Mouse (Mus musculus) splenic B cell, adult 2 months (primary cell): Measurements from ENCODE around the gene Rhog.
"Not testable (repeated sequence)": the region's sequence is repeated elsewhere in the genome, so short reads cannot be mapped to it uniquely, and the experiment has no call there.

Source experiments
- DNase-seq: peaks from one replicate; pipeline ENCODE4 v3.0.0-alpha.2; 2011; ENCODE audit warnings: low read depth, low spot score
- H3K27me3 ChIP-seq: 2 replicates; pipeline ENCODE4 v1.6.1; 2012; ENCODE audit warnings: mild to moderate bottlenecking, low read length, moderate library complexity, mixed read lengths; ENCODE audit not compliant: control insufficient read depth, poor library complexity, insufficient read depth, severe bottlenecking
- H3K36me3 ChIP-seq: 2 replicates; pipeline ENCODE4 v1.6.1; 2012; ENCODE audit warnings: mild to moderate bottlenecking, low read length, moderate library complexity, mixed read lengths; ENCODE audit not compliant: control insufficient read depth, poor library complexity, insufficient read depth, severe bottlenecking

Gene Rhog

GRCm38 (mm10) chr7:102255954-102256353, at the start of gene Rhog:
Rhog (minus strand) TSS chr7:102256054.
- DNase-seq, result no peak
- no peaks in the 10 kb centered on the region for H3K36me3 ChIP-seq
- H3K27me3 ChIP-seq, result no peaks in the 10 kb centered on the region

GRCm38 (mm10) chr7:102305596-102305995, 49.7 kb upstream of the Rhog start:
- Histone ChIP-seq H3K27me3 (no peaks in the 10 kb centered on the region), H3K36me3 (no peaks in the 10 kb centered on the region)
- DNase-seq, result no peak

- no peak for DNase-seq
- Histone ChIP-seq H3K27me3 (no peaks in the 10 kb centered on the region), H3K36me3 (no peaks in the 10 kb centered on the region)
Observed at GRCm38 (mm10) chr7:102302471-102302870, 46.6 kb upstream of the Rhog start.

- Histone ChIP-seq H3K27me3 (no peaks in the 10 kb centered on the region), H3K36me3 (no peaks in the 10 kb centered on the region)
- no peak for DNase-seq
Observed at GRCm38 (mm10) chr7:102300761-102301160, 44.9 kb upstream of the Rhog start.

GRCm38 (mm10) chr7:102293234-102293633, 37.4 kb upstream of the Rhog start:
- H3K36me3 ChIP-seq, result no peaks in the 10 kb centered on the region
- no peak for DNase-seq

GRCm38 (mm10) chr7:102292228-102292627, 36.4 kb upstream of the Rhog start:
- no peak for DNase-seq
- Histone ChIP-seq H3K36me3 (no peaks in the 10 kb centered on the region), H3K27me3 (no peaks in the 10 kb centered on the region)

More at GRCm38 (mm10) chr7:102293234-102293633, 37.4 kb upstream of the Rhog start:
- H3K27me3 ChIP-seq, result no peaks in the 10 kb centered on the region

- Histone ChIP-seq H3K27me3 (no peaks in the 10 kb centered on the region), H3K36me3 (no peaks in the 10 kb centered on the region)
- DNase-seq, result no peak
Observed at GRCm38 (mm10) chr7:102289466-102289865, 33.6 kb upstream of the Rhog start.

- no peaks in the 10 kb centered on the region for H3K27me3 ChIP-seq
- no peaks in the 10 kb centered on the region for H3K36me3 ChIP-seq
Observed at GRCm38 (mm10) chr7:102282261-102282660, 26.4 kb upstream of the Rhog start.

GRCm38 (mm10) chr7:102281403-102281802, 25.5 kb upstream of the Rhog start:
- no peak for DNase-seq
- Histone ChIP-seq H3K36me3 (no peaks in the 10 kb centered on the region), H3K27me3 (no peaks in the 10 kb centered on the region)

More at GRCm38 (mm10) chr7:102282261-102282660, 26.4 kb upstream of the Rhog start:
- DNase-seq, result no peak

- no peak for DNase-seq
Observed at GRCm38 (mm10) chr7:102272422-102272948, 16.6 kb upstream of the Rhog start.

GRCm38 (mm10) chr7:102268395-102268748, 12.5 kb upstream of the Rhog start:
- DNase-seq, result no peak

More at GRCm38 (mm10) chr7:102272422-102272948, 16.6 kb upstream of the Rhog start:
- Histone ChIP-seq H3K36me3 (peaks cover 2% of the 10 kb centered on the region; the same call in 1 of the 2 replicates), H3K27me3 (no peaks in the 10 kb centered on the region)

GRCm38 (mm10) chr7:102267601-102268394, 11.9 kb upstream of the Rhog start, which contains the start of gene Stim1:
Stim1 (plus strand) TSS chr7:102267806.
- Histone ChIP-seq H3K36me3 (no peaks in the 10 kb centered on the region), H3K27me3 (no peaks in the 10 kb centered on the region)
- peak; percentile 73 for DNase-seq

More at GRCm38 (mm10) chr7:102268395-102268748, 12.5 kb upstream of the Rhog start:
- H3K36me3 ChIP-seq, result no peaks in the 10 kb centered on the region
- H3K27me3 ChIP-seq, result no peaks in the 10 kb centered on the region

GRCm38 (mm10) chr7:102267113-102267579, 11.3 kb upstream of the Rhog start:
- no peaks in the 10 kb centered on the region for H3K36me3 ChIP-seq
- peak; percentile 95 for DNase-seq
- no peaks in the 10 kb centered on the region for H3K27me3 ChIP-seq

GRCm38 (mm10) chr7:102266401-102267042, 10.7 kb upstream of the Rhog start:
- Histone ChIP-seq H3K27me3 (no peaks in the 10 kb centered on the region), H3K36me3 (no peaks in the 10 kb centered on the region)
- peak; percentile 94 for DNase-seq

- not testable (repeated sequence) for H3K36me3 ChIP-seq, DNase-seq
Observed at GRCm38 (mm10) chr7:102266021-102266400, 10.2 kb upstream of the Rhog start.

More at GRCm38 (mm10) chr7:102266021-102266400, 10.2 kb upstream of the Rhog start:
- H3K27me3 ChIP-seq, result not testable (repeated sequence)
